Mouse (Mus musculus) MEL (cell line): ENCODE results near the gene Ccser1.

ENCODE experiments used
- CHD1 ChIP-seq: IDR thresholded peaks from 2 replicates; pipeline ENCODE4 v1.6.1; 2012; ENCODE audit warnings: low read depth, mild to moderate bottlenecking, inconsistent platforms, low read length, improper control_type of control experiment
- CHD2 ChIP-seq: IDR thresholded peaks from 2 replicates; pipeline ENCODE4 v1.6.1; 2011; ENCODE audit warnings: low read length, improper control_type of control experiment
- CTCF ChIP-seq, 3 experiments: IDR thresholded peaks in 2 of 3; conservative IDR thresholded peaks in 1 of 3; 2 replicates each; pipeline ENCODE4 v1.5.1; 2011 to 2012; ENCODE audit warnings: low read length in 3 of 3, low read depth in 2 of 3, mild to moderate bottlenecking in 2 of 3, improper control_type of control experiment in 1 of 3, inconsistent platforms in 1 of 3, mixed read lengths in 1 of 3, moderate library complexity in 1 of 3; ENCODE audit not compliant: control insufficient read depth in 1 of 3, insufficient read depth in 1 of 3, poor library complexity in 1 of 3, severe bottlenecking in 1 of 3
- E2F4 ChIP-seq: IDR thresholded peaks from 2 replicates; pipeline ENCODE4 v1.6.1; 2011; ENCODE audit warnings: low read depth, low read length, improper control_type of control experiment, borderline replicate concordance
- ELF1 ChIP-seq: IDR thresholded peaks from 2 replicates; pipeline ENCODE4 v1.6.1; 2014; ENCODE audit warnings: low read depth, mild to moderate bottlenecking, inconsistent platforms, low read length, improper control_type of control experiment, moderate library complexity
- EP300 ChIP-seq, 2 experiments: IDR thresholded peaks; 2 replicates each; pipeline ENCODE4 v1.6.1; 2011; ENCODE audit warnings: improper control_type of control experiment in 2 of 2, low read length in 2 of 2, low read depth in 1 of 2, mild to moderate bottlenecking in 1 of 2
- GATA1 ChIP-seq: IDR thresholded peaks from 2 replicates; pipeline ENCODE4 v1.6.1; 2011; ENCODE audit warnings: low read depth, low read length, improper control_type of control experiment
- HCFC1 ChIP-seq: IDR thresholded peaks from 2 replicates; pipeline ENCODE4 v1.6.1; 2012; ENCODE audit warnings: low read depth, mild to moderate bottlenecking, inconsistent platforms, low read length, improper control_type of control experiment, moderate library complexity
- POLR2A ChIP-seq, 2 experiments: IDR thresholded peaks; 2 replicates each; pipeline ENCODE4 v1.6.1; 2011 to 2012; ENCODE audit warnings: low read length in 2 of 2, mild to moderate bottlenecking in 2 of 2, control low read depth in 1 of 2, improper control_type of control experiment in 1 of 2, low read depth in 1 of 2, moderate library complexity in 1 of 2; ENCODE audit not compliant: control insufficient read depth in 1 of 2, insufficient read depth in 1 of 2, poor library complexity in 1 of 2
- POLR2AphosphoS2 ChIP-seq: IDR thresholded peaks from 2 replicates; pipeline ENCODE4 v1.6.1; 2011; ENCODE audit warnings: low read length, improper control_type of control experiment
- POLR2AphosphoS5 ChIP-seq: IDR thresholded peaks from 2 replicates; pipeline ENCODE4 v1.6.1; 2012; ENCODE audit warnings: low read depth, borderline replicate concordance, mild to moderate bottlenecking, inconsistent platforms, low read length, moderate library complexity, mixed read lengths
- TAL1 ChIP-seq: IDR thresholded peaks from 2 replicates; pipeline ENCODE4 v1.6.1; 2012; ENCODE audit warnings: mild to moderate bottlenecking, inconsistent platforms, low read length, moderate library complexity, mixed read lengths
- ZKSCAN1 ChIP-seq: IDR thresholded peaks from 2 replicates; pipeline ENCODE4 v1.6.1; 2012; ENCODE audit warnings: low read depth, mild to moderate bottlenecking, inconsistent platforms, low read length, improper control_type of control experiment, moderate library complexity

GRCm38 (mm10) chr6:61614920-61615319, 434.8 kb downstream of the Ccser1 start:
- TF ChIP-seq POLR2AphosphoS2 (no peak), EP300 (IDR thresholded peaks at IDR 0.05; ENCODE audit: low read depth in 1 of 2, low read length in 2 of 2) (no peak), POLR2A (IDR thresholded peaks at IDR 0.05; ENCODE audit: control insufficient read depth in 1 of 2, insufficient read depth in 1 of 2, low read depth in 1 of 2, low read length in 2 of 2, poor library complexity in 1 of 2) (no peak), E2F4 (no peak), ZKSCAN1 (no peak), CHD2 (no peak), TAL1 (no peak), POLR2AphosphoS5 (no peak), CTCF (IDR thresholded peaks at IDR 0.05 in 2 of 3, conservative IDR thresholded peaks at IDR 0.05 in 1 of 3; ENCODE audit: control insufficient read depth in 1 of 3, insufficient read depth in 1 of 3, low read depth in 2 of 3, low read length in 3 of 3, poor library complexity in 1 of 3, severe bottlenecking in 1 of 3) (no peak), GATA1 (no peak), HCFC1 (no peak), CHD1 (no peak), ELF1 (no peak)
